Comparison of ENCODE assay signal across 8 mouse cellular contexts in genomic region chr5:88885944-88886343, GRCm38 (mm10). TPM values are rescaled to one million over a fixed set of nuclear protein-coding genes. Genes with fewer than 3 reads are reported as not detected.
DNase-seq lines count a peak whose midpoint lies in the region; ATAC-seq and TF ChIP-seq lines count a peak whose summit lies in the region.

No protein-coding gene starts in this region.

- H3K4me2 ChIP-seq in heart, postnatal 0 days (ENCODE audit: low read depth, low read length) = peak overlapping the region; percentile 71
- H3K4me2 ChIP-seq in liver, embryonic 13.5 days = peak overlapping the region; percentile 67

- no peak for TF ChIP-seq POLR2A in cerebellum, adult 2 months (IDR thresholded peaks at IDR 0.05; ENCODE audit: borderline replicate concordance, insufficient read depth, low read length)

- H3K4me1 ChIP-seq in cerebellum, adult 2 months (ENCODE audit: control insufficient read depth, insufficient read depth, low read length) = peaks cover 14% of the 10 kb centered on the region; the same call in 1 of the 2 replicates
- peaks cover 11% of the 10 kb centered on the region for H3K4me1 ChIP-seq in E14TG2a.4 (replicated peaks; ENCODE audit: low read depth, low read length)
- no peaks in the 10 kb centered on the region for H3K4me1 ChIP-seq in heart, postnatal 0 days (ENCODE audit: control insufficient read depth, insufficient read depth)
- peaks cover 9% of the 10 kb centered on the region; the same call in 1 of the 2 replicates for H3K4me1 ChIP-seq in liver, embryonic 13.5 days (replicated peaks)

- no peak overlapping the region for H3K27ac ChIP-seq in cerebellum, adult 2 months (ENCODE audit: insufficient read depth, low read length)
- H3K27ac ChIP-seq in heart, postnatal 0 days (ENCODE audit: low read depth) = no peak overlapping the region
- H3K27ac ChIP-seq in liver, embryonic 13.5 days = no peak overlapping the region

- no peak for DNase-seq in cerebellum, adult 2 months
- DNase-seq in cerebellum, postnatal 14 days = no peak
- no peak for DNase-seq in heart, postnatal 0 days (ENCODE audit: low spot score)
- no peak for DNase-seq in liver, embryonic 13.5 days
- no peak for DNase-seq in urinary bladder, postnatal 25 days (ENCODE audit: low spot score)
- no peak for DNase-seq in B cell, adult 2 months

- no peaks in the 10 kb centered on the region for H3K27me3 ChIP-seq in cerebellum, adult 2 months (ENCODE audit: control insufficient read depth, insufficient read depth, low read length)
- peaks cover 56% of the 10 kb centered on the region for H3K27me3 ChIP-seq in E14TG2a.4 (ENCODE audit: insufficient read depth, low read length)
- H3K27me3 ChIP-seq in heart, postnatal 0 days (ENCODE audit: control insufficient read depth, insufficient read depth, low read length) = no peaks in the 10 kb centered on the region; the same call in 1 of the 2 replicates
- H3K27me3 ChIP-seq in liver, embryonic 13.5 days = peaks cover 55% of the 10 kb centered on the region

- peak overlapping the region; percentile 75 for H3K4me3 ChIP-seq in cerebellum, adult 2 months (replicated peaks; ENCODE audit: insufficient read depth, low read depth, low read length)
- peak overlapping the region; percentile 85 for H3K4me3 ChIP-seq in E14TG2a.4 (replicated peaks; ENCODE audit: low read length)
- H3K4me3 ChIP-seq in heart, postnatal 0 days (ENCODE audit: low read depth, low read length) = peak overlapping the region; percentile 76; the same call in 1 of the 2 replicates
- H3K4me3 ChIP-seq in liver, embryonic 13.5 days (replicated peaks) = peak overlapping the region; percentile 62

- H3K36me3 ChIP-seq in E14TG2a.4 (ENCODE audit: insufficient read depth, low read length) = no peaks in the 10 kb centered on the region
- H3K36me3 ChIP-seq in heart, postnatal 0 days (replicated peaks; ENCODE audit: control insufficient read depth, insufficient read depth, low read length) = no peaks in the 10 kb centered on the region
- H3K36me3 ChIP-seq in liver, embryonic 13.5 days = no peaks in the 10 kb centered on the region

- H3K9ac ChIP-seq in heart, postnatal 0 days (replicated peaks; ENCODE audit: low read depth, low read length) = no peak overlapping the region
- no peak overlapping the region for H3K9ac ChIP-seq in liver, embryonic 13.5 days

- no peak for TF ChIP-seq EP300 in heart, postnatal 0 days (IDR thresholded peaks at IDR 0.05; ENCODE audit: low read depth)

- TF ChIP-seq CTCF in cerebellum, adult 2 months (IDR thresholded peaks at IDR 0.05; ENCODE audit: borderline replicate concordance, insufficient read depth, low read depth, low read length) = no peak
- no peak for TF ChIP-seq CTCF in E14TG2a.4 (conservative IDR thresholded peaks at IDR 0.05; ENCODE audit: low read length)
- TF ChIP-seq CTCF in heart, postnatal 0 days (IDR thresholded peaks at IDR 0.05; ENCODE audit: low read depth) = no peak

- 40% methylated on average over 5 of the region's 5 CpGs for WGBS in cerebellum, adult 2 months
- WGBS in heart, postnatal 0 days = 42% methylated on average over 5 of the region's 5 CpGs
- 39% methylated on average over 5 of the region's 5 CpGs for WGBS in liver, embryonic 13.5 days (ENCODE audit: insufficient replicate concordance)

- no peak for ATAC-seq in heart, postnatal 0 days (ENCODE audit: insufficient read depth, low read depth)
- no peak for ATAC-seq in liver, embryonic 13.5 days (ENCODE audit: low read depth)
- ATAC-seq in inflammation-experienced regulatory T-cells, adult 6 months = no peak

- no peaks in the 10 kb centered on the region; the same call in 1 of the 2 replicates for H3K9me3 ChIP-seq in E14TG2a.4 (ENCODE audit: low read length)
- no peaks in the 10 kb centered on the region for H3K9me3 ChIP-seq in heart, postnatal 0 days (replicated peaks; ENCODE audit: control insufficient read depth, low read length)
- H3K9me3 ChIP-seq in liver, embryonic 13.5 days (replicated peaks) = no peaks in the 10 kb centered on the region

RNA-seq across cellular contexts. Expression of gene Slc4a4, which starts 0.7 kb away (rescaled TPM):
- 114 and 118 TPM in 2 replicates for polyA plus RNA-seq in cerebellum, adult 2 months (2012; rRNA removed)
- 10.6 and 17.0 TPM in 2 replicates for total RNA-seq in heart, postnatal 0 days (2014; rRNA removed; ENCODE audit: low replicate concordance)
- polyA plus RNA-seq in heart, postnatal 0 days (2015; fragmentation: Nextera tagmentation; extraction: Ambion mirVana) = 4.4 and 5.1 TPM in 2 replicates
- 0.70 and 0.75 TPM in 2 replicates for polyA plus RNA-seq in liver, embryonic 13.5 days (2015; fragmentation: Nextera tagmentation; extraction: Ambion mirVana)
- under 1 TPM in 1 of 3 experiments, not detected in 2; 0.09 TPM for polyA plus RNA-seq in inflammation-experienced regulatory T-cells, adult 6 months (2017; shearing (Covaris generic))

Comparison
In these comparisons a context has a peak if more than half of its experiments do, and no peak if none do; other contexts are left out.
1. RNA of gene Slc4a4, which starts 0.7 kb away (polyA plus RNA-seq): 114 to 118 TPM in cerebellum, adult 2 months; 4.4 to 5.1 TPM in heart, postnatal 0 days, 0.70 to 0.75 TPM in liver, embryonic 13.5 days and 0.09 TPM in inflammation-experienced regulatory T-cells, adult 6 months; every median in the first group is over 10 times any median in the second.
2. Peak in every context shown above with its lines, with median percentiles within 50 percentile points of each other: H3K4me3 ChIP-seq.